Mouse (Mus musculus): ENCODE results near the gene Sestd1.
A peak's percentile ranks its signal among the peaks of the same experiment; 100 is the strongest.

DNA sequence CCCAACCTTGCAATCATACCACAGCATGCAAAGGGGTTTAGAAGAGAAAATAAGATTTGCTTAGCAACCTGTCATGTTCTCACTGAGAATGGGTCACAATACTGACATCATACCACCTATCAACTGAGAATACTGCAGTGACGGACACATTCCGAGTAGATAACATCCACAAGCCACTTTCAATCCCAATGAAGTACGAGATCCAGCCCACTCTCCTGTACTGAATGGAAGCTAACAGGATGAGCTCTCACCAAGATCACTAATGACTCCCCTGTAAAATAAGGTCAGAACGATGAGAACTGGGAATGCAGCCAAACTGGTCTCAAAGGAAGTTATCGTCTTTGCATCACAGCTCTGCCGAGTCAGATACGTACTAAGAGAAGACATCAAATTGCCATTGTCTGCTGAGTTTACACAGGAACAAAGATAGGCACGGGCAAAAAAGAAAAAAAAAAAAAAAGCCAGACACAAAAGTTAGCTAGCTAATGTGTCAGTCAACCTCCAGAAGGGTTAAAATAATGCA lies 96.3 kb downstream of the Sestd1 start:
- no peak for TF ChIP-seq CTCF (IDR thresholded peaks at IDR 0.05 in 2 of 3, conservative IDR thresholded peaks at IDR 0.05 in 1 of 3; ENCODE audit: control insufficient read depth in 1 of 3, insufficient read depth in 1 of 3, low read depth in 2 of 3, low read length in 3 of 3, poor library complexity in 1 of 3, severe bottlenecking in 1 of 3)
- TF ChIP-seq POLR2AphosphoS5 (IDR thresholded peaks at IDR 0.05; ENCODE audit: borderline replicate concordance, low read depth, low read length): no peak
- TF ChIP-seq E2F4 (IDR thresholded peaks at IDR 0.05; ENCODE audit: borderline replicate concordance, low read depth, low read length): no peak
- TF ChIP-seq TCF12 (IDR thresholded peaks at IDR 0.05; ENCODE audit: low read depth, low read length): peak; percentile 56; the same call in 1 of the 2 replicates
- TF ChIP-seq USF2 (IDR thresholded peaks at IDR 0.05; ENCODE audit: borderline replicate concordance in 1 of 2, insufficient read depth in 1 of 2, low read depth in 1 of 2, low read length in 2 of 2): no peak
- TF ChIP-seq POLR2AphosphoS2 (IDR thresholded peaks at IDR 0.05; ENCODE audit: low read length): no peak
- TF ChIP-seq POLR2A (IDR thresholded peaks at IDR 0.05; ENCODE audit: control insufficient read depth in 1 of 2, insufficient read depth in 1 of 2, low read depth in 1 of 2, low read length in 2 of 2, poor library complexity in 1 of 2): no peak
- no peak for TF ChIP-seq MAX (IDR thresholded peaks at IDR 0.05; ENCODE audit: low read length)
- no peak for TF ChIP-seq ZMIZ1 (IDR thresholded peaks at IDR 0.05; ENCODE audit: low read depth, low read length)
- TF ChIP-seq MAZ (IDR thresholded peaks at IDR 0.05; ENCODE audit: low read depth, low read length): no peak
- no peak for TF ChIP-seq USF1 (IDR thresholded peaks at IDR 0.05; ENCODE audit: low read depth, low read length)
